Mouse (Mus musculus) heart, embryonic 13.5 days (tissue): Measurements from ENCODE around the gene Rpf1. TPM values are rescaled to one million over a fixed set of nuclear protein-coding genes. Genes with fewer than 3 reads are reported as not detected.

Experiments used
- ATAC-seq: fragments of 200-750 bp; cut with Nextera tagmentation; 2 replicates; pipeline ENCODE4 v1.8.0; 2017; ENCODE audit warnings: moderate TSS enrichment; ENCODE audit not compliant: insufficient number of reproducible peaks, low FRiP score, low TSS enrichment; ENCODE audit errors: extremely low read depth
- H3K27ac ChIP-seq: fragments of 300-500 bp; sonication (generic); replicated peaks from 2 replicates; pipeline ENCODE4 v1.5.1; 2015; ENCODE audit warnings: moderate library complexity, mild to moderate bottlenecking, inconsistent platforms
- H3K27me3 ChIP-seq: fragments of 300-500 bp; sonication (generic); replicated peaks from 2 replicates; pipeline ENCODE4 v1.6.1; 2015; ENCODE audit warnings: mild to moderate bottlenecking, inconsistent platforms
- H3K36me3 ChIP-seq: fragments of 300-500 bp; sonication (generic); 2 replicates; pipeline ENCODE4 v1.6.1; 2015; ENCODE audit warnings: mild to moderate bottlenecking, inconsistent platforms
- H3K4me1 ChIP-seq: fragments of 300-500 bp; sonication (generic); 2 replicates; pipeline ENCODE4 v1.6.1; 2015; ENCODE audit warnings: inconsistent platforms
- H3K4me2 ChIP-seq: fragments of 300-500 bp; sonication (generic); 2 replicates; pipeline ENCODE4 v1.6.1; 2015; ENCODE audit warnings: inconsistent platforms, mild to moderate bottlenecking, moderate library complexity
- H3K4me3 ChIP-seq: fragments of 300-500 bp; sonication (generic); 2 replicates; pipeline ENCODE4 v1.5.1; 2015; ENCODE audit warnings: moderate library complexity, mild to moderate bottlenecking, inconsistent platforms
- H3K9ac ChIP-seq: fragments of 300-500 bp; sonication (generic); 2 replicates; pipeline ENCODE4 v1.6.1; 2015; ENCODE audit warnings: inconsistent platforms, mild to moderate bottlenecking, moderate library complexity
- H3K9me3 ChIP-seq: fragments of 300-500 bp; sonication (generic); 2 replicates; pipeline ENCODE4 v1.6.1; 2016; ENCODE audit warnings: inconsistent platforms
- WGBS: fragments of 180-500 bp; shearing (Covaris S2); methylation state at CpG from one replicate; pipeline ENCODE4 v1.1.7; 2015; ENCODE audit warnings: mixed read lengths; 5-methylcytosine and 5-hydroxymethylcytosine counted together
- polyA plus RNA-seq: library from polyadenylated mRNA; unstranded; fragments of >200 nt; fragmentation: Nextera tagmentation; extraction: Ambion mirVana; gene quantifications from 2 replicates; pipeline ENCODE4 v1.2.1, GENCODE M21; 2015

The Rpf1 gene
- polyA plus RNA-seq, 1 experiment from 2014 or later = 31.6 TPM

DNA sequence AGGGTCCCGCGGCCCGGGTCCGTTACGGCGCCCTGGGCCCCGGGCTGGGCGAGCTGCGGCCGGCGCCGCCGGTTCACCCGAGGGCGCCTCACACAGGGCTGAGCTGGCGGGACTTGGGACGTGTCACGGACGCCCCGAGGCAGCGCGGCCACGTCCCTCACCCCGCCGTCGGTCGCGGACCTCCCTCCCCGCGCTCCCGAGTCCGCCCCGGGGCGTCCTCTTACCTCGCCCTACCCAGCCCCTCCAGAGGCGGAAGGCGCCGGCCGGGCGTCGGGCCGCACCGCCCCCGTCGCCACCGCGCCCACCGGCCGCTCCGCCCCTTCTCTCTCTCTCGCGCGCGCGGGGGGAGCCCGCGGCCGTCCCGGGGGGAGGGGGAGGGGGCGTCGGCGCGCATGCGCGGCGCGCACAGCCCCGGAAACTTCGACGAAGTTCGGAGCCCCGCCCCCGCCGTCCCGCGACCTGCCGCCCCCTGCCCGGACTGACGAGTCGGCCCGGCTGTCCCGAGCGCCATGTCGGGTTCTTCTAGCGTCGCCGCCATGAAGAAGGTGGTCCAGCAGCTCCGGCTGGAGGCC lies 21.7 kb downstream of the Rpf1 start, which contains the start of the genes Spata1 and Gng5:
Spata1 (minus strand) TSS at position 323 of the 572 bp plus-strand sequence.
Gng5 (plus strand) TSS at position 377 of the 572 bp plus-strand sequence.
- H3K4me3 ChIP-seq = peak within 1 kb of the TSS; percentile 92
- H3K4me1 ChIP-seq = peaks cover 39% of the 10 kb centered on the region
- H3K9ac ChIP-seq = peak within 1 kb of the TSS; percentile 98
- H3K27ac ChIP-seq = peak within 1 kb of the TSS; percentile 98
- no peaks in the 10 kb centered on the region for H3K27me3 ChIP-seq
- 0% methylated on average over 54 of the region's 88 CpGs for WGBS
- H3K4me2 ChIP-seq = peak within 1 kb of the TSS; percentile 93
- ATAC-seq = peak; percentile 96
- peaks cover 18% of the 10 kb centered on the region for H3K36me3 ChIP-seq
- no peaks in the 10 kb centered on the region for H3K9me3 ChIP-seq

DNA sequence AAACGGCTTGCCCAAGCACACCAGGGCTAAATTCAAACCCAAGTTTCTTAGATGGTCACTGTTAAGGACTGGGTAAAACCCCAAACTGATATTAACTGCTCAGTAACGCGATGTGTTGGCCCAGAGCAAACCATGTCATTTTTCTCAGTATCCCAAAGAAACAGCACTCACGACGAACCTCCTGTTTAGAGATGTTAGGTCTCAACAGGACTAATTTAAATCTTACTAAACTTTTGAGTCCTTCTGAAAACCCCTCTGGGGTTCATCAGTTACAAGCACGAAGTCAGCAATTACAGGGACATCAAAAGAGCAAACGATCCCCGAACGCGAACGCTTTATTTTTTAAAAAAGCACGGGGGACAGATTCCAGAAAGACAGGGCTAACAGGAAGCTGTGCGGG lies 22.2 kb downstream of the Rpf1 start:
- Histone ChIP-seq H3K9me3 (no peaks in the 10 kb centered on the region), H3K27me3 (no peaks in the 10 kb centered on the region), H3K9ac (peak overlapping the region; percentile 98), H3K27ac (peak overlapping the region; percentile 98), H3K4me2 (peak overlapping the region; percentile 93), H3K4me1 (peaks cover 36% of the 10 kb centered on the region), H3K4me3 (peak overlapping the region; percentile 92), H3K36me3 (peaks cover 13% of the 10 kb centered on the region)
- ATAC-seq = no peak
- 2% methylated on average over 13 of the region's 13 CpGs for WGBS

DNA sequence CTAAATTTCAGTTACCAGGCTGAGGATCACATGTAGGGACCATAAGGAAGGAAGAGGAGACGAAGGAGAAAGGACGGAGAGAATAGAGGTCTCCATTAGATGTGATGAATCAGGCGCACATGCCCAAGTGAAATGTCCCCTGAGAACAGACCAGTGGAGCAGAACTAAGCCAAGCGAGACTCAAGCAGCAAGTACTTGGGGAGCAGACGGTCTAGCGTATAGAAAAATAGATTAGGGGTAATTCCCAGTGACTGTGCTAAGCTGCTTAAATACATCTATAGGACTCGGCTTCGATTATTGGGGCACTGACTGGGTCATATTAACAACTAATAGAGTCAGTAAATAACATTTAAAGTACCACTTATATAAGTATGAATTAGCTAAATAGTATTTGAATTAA lies 26.3 kb downstream of the Rpf1 start:
- WGBS = 86% methylated on average over 8 of the region's 8 CpGs
- no peaks in the 10 kb centered on the region for H3K36me3 ChIP-seq
- no peak overlapping the region for H3K4me3 ChIP-seq
- peaks cover 4% of the 10 kb centered on the region for H3K4me1 ChIP-seq
- H3K9ac ChIP-seq = no peak overlapping the region
- H3K9me3 ChIP-seq = no peaks in the 10 kb centered on the region
- H3K4me2 ChIP-seq = no peak overlapping the region
- no peaks in the 10 kb centered on the region for H3K27me3 ChIP-seq
- no peak overlapping the region for H3K27ac ChIP-seq
- no peak for ATAC-seq

DNA sequence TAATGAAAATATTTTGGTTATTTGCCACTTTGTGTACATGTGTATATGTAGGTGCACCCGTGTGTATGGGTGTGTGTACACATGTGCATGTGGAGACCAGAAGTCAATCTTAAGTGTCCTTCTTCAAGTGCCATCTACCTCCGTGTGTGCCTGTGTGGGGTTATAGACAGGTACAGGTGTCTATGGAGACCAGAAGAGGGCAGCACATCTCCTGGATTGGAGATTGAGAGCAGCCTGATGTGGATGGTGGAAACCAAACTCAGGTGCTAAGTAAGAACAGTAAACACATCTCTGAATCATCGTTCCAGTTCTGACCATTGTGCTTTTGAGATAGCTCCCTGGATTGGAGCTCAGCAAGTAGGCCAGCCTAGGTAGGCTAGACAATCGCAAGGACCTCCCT lies 34.8 kb downstream of the Rpf1 start:
- H3K4me2 ChIP-seq = no peak overlapping the region
- no peaks in the 10 kb centered on the region for H3K9me3 ChIP-seq
- ATAC-seq = no peak
- no peak overlapping the region for H3K9ac ChIP-seq
- H3K4me1 ChIP-seq = no peaks in the 10 kb centered on the region
- WGBS = 76% methylated on average over 4 of the region's 4 CpGs
- H3K4me3 ChIP-seq = no peak overlapping the region
- no peaks in the 10 kb centered on the region for H3K27me3 ChIP-seq
- peaks cover 10% of the 10 kb centered on the region; the same call in 1 of the 2 replicates for H3K36me3 ChIP-seq
- no peak overlapping the region for H3K27ac ChIP-seq

DNA sequence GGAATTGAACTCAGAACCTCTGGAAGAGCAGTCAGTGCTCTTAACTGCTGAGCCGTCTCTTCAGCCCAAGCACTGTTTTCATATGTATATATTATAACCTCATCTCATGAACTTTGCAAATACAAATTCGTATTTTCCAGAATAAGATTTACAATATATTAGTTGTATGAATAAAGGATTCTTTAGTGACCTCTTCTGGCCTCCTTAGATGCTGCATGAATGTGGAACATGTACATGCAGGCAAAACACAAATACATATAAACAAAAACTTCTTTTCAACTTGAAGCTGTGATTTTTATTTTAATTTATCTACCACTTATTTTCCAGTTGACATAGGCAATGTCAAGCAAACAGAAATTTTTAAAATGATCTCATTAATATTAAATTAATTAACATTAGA lies 39.2 kb downstream of the Rpf1 start:
- H3K4me1 ChIP-seq = no peaks in the 10 kb centered on the region
- peaks cover 10% of the 10 kb centered on the region; the same call in 1 of the 2 replicates for H3K36me3 ChIP-seq
- WGBS = 59% methylated on average over 2 of the region's 2 CpGs
- H3K27ac ChIP-seq = no peak overlapping the region
- H3K4me2 ChIP-seq = no peak overlapping the region
- H3K4me3 ChIP-seq = no peak overlapping the region
- ATAC-seq = no peak
- no peak overlapping the region for H3K9ac ChIP-seq
- no peaks in the 10 kb centered on the region for H3K9me3 ChIP-seq
- no peaks in the 10 kb centered on the region for H3K27me3 ChIP-seq

DNA sequence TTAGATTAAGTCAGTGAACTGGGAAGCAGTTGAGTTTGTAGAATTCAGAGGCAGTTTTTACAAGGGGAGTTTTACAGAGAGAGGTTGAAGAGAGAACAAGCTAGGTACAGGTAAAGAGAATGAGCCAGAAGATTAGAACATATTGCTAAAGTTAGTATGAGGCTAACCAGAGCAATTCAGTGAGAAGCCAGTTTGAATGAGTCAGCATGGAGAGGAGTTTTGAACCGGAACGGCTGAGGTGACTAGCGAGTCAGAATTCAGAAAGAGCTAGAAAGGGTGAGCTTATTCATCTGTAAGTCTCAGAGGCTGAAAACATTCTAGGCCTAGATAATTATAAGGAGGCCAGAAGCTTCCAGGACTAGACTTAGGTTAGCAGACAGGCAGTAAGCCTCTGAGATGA lies 46.8 kb downstream of the Rpf1 start:
- 85% methylated on average over 3 of the region's 3 CpGs for WGBS
- Histone ChIP-seq H3K9ac (no peak overlapping the region), H3K27ac (no peak overlapping the region), H3K27me3 (no peaks in the 10 kb centered on the region), H3K4me2 (no peak overlapping the region), H3K4me3 (no peak overlapping the region), H3K36me3 (no peaks in the 10 kb centered on the region), H3K9me3 (no peaks in the 10 kb centered on the region), H3K4me1 (peaks cover 6% of the 10 kb centered on the region; the same call in 1 of the 2 replicates)
- no peak for ATAC-seq

DNA sequence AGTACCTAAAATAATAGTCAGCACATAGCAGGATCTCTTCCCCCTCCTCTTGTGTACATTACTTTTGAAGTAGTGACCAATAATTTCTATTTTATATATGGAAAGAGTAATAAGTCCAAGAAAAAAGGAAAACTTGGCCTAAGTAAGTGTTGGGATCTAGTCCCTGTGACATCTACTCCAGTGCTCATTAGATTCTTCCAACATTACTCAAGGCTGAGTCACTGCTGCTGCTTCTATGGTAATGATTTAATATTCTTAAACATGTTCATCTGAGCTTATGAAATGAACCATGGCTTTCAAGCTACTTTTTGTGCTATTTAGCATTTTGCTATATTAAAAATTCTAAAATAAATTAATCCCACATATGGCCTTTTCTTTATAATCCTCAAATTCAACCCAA lies 47.5 kb downstream of the Rpf1 start:
- H3K4me2 ChIP-seq = no peak overlapping the region
- H3K4me3 ChIP-seq = no peak overlapping the region
- H3K4me1 ChIP-seq = peaks cover 6% of the 10 kb centered on the region; the same call in 1 of the 2 replicates
- H3K36me3 ChIP-seq = no peaks in the 10 kb centered on the region
- no peak for ATAC-seq
- no peak overlapping the region for H3K27ac ChIP-seq
- no peaks in the 10 kb centered on the region for H3K9me3 ChIP-seq
- H3K27me3 ChIP-seq = no peaks in the 10 kb centered on the region
- H3K9ac ChIP-seq = no peak overlapping the region

DNA sequence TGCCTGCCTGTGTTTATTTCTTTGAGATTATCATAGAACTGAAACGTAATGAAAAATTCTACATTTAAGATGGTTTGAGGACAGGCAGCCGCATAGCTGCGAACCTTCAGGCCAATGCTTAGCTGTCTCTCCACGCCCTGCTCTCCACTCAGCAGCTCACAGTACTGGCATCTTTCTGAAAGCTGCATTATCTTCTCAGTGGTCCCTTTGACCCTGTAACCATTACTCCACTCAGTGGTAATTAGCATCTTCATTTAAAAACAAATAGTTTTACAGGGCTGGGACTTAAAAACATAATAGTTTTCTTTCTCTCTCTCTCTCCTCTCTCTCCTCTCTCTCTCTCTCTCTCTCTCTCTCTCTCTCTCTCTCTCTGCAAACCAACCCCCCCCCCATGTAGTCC lies 48.6 kb downstream of the Rpf1 start:
- peaks cover 6% of the 10 kb centered on the region; the same call in 1 of the 2 replicates for H3K4me1 ChIP-seq
- ATAC-seq = no peak
- peaks cover 2% of the 10 kb centered on the region; the same call in 1 of the 2 replicates for H3K36me3 ChIP-seq
- no peaks in the 10 kb centered on the region for H3K27me3 ChIP-seq
- no peak overlapping the region for H3K4me2 ChIP-seq
- 67% methylated on average over 4 of the region's 4 CpGs for WGBS
- H3K27ac ChIP-seq = no peak overlapping the region
- no peak overlapping the region for H3K4me3 ChIP-seq
- H3K9ac ChIP-seq = no peak overlapping the region
- H3K9me3 ChIP-seq = no peaks in the 10 kb centered on the region

DNA sequence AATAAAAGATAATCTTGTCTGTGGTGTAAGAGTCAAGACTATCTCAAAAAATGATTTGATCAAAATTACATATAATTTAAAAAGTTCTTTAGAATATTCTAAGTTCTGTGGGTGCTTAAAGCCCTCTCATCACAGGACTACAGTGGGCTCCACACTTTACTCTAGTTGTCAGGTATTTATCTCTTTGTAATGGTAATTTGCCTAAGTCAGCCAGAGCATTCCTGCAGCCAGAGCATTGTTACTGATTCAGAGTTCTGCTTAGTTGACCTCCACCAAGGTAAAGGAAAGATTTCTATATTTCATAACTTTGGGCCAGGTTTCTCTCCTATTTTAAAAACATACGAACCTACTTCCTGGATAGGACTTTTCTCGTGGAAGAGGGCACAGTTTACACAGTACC lies 52.0 kb downstream of the Rpf1 start:
- ATAC-seq = no peak
- Histone ChIP-seq H3K4me2 (no peak overlapping the region), H3K4me3 (no peak overlapping the region), H3K27me3 (no peaks in the 10 kb centered on the region), H3K27ac (no peak overlapping the region), H3K36me3 (peaks cover 5% of the 10 kb centered on the region; the same call in 1 of the 2 replicates), H3K4me1 (peaks cover 6% of the 10 kb centered on the region; the same call in 1 of the 2 replicates), H3K9me3 (no peaks in the 10 kb centered on the region), H3K9ac (no peak overlapping the region)
- WGBS = 77% methylated on average over 2 of the region's 2 CpGs

DNA sequence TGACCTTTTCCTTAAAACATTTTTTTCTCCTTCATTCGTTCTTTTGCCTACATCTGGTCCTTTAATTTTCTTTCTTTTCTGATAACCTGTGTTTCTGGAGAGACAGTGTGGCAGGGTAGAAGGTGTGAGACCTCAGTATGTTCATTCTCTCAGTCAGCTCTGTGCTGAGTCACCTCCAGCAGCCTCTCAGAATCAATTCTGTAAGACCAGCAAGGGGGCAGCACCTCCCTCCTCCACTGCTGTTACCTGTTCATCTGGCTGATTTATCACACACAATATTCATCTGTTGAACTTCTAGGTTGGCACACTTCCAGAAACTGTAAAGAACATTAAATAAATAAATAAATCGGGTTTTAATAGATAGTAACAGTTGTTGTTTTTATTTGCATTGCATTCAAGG lies 58.3 kb downstream of the Rpf1 start:
- WGBS = 36% methylated on average over 2 of the region's 2 CpGs
- ATAC-seq = no peak

More for the DNA sequence above, 58.3 kb downstream of the Rpf1 start:
- Histone ChIP-seq H3K9me3 (no peaks in the 10 kb centered on the region), H3K4me3 (no peak overlapping the region), H3K4me1 (no peaks in the 10 kb centered on the region), H3K36me3 (peaks cover 18% of the 10 kb centered on the region), H3K9ac (no peak overlapping the region), H3K27me3 (no peaks in the 10 kb centered on the region), H3K27ac (no peak overlapping the region), H3K4me2 (no peak overlapping the region)
